Comparison of ENCODE assay signal across 29 mouse cellular contexts in genomic region chrX:23882253-23882652, GRCm38 (mm10). TPM values are rescaled to one million over a fixed set of nuclear protein-coding genes. Genes with fewer than 3 reads are reported as not detected.
"Had no signal": no experiment of that assay in that cellular context is flagged by ENCODE, and none has a peak within 500 bp of the region (broad histone marks: within the 10 kb centered on the region; RNA-seq: fewer than 3 reads in every experiment).

TSS of gene Gm4907 (plus strand) at chrX:23882553.

RNA-seq across cellular contexts. Expression of gene Gm4907, which starts in this region (rescaled TPM):
- total RNA-seq: common myeloid progenitor, adult 5-6 weeks; forebrain, postnatal 0 days; gastrocnemius, adult 18-20 months; gastrocnemius, adult 2 months; gastrocnemius, adult 8-10 months; gastrocnemius, postnatal 10 days; gastrocnemius, postnatal 14 days; gastrocnemius, postnatal 25 days; gastrocnemius, postnatal 36 days; gastrocnemius, postnatal 4 days; granulocyte monocyte progenitor cell, adult 5-6 weeks; heart, adult 18-20 months; heart, adult 2 months had no signal
- polyA plus RNA-seq: cortical plate, adult 2 months; embryonic facial prominence, embryonic 10.5 days; embryonic facial prominence, embryonic 11.5 days; embryonic facial prominence, embryonic 12.5 days; embryonic facial prominence, embryonic 13.5 days; embryonic facial prominence, embryonic 15.5 days; erythroblast, embryonic 14.5 days; forebrain, embryonic 10.5 days; forebrain, embryonic 11.5 days; forebrain, embryonic 12.5 days; forebrain, embryonic 13.5 days; forebrain, embryonic 14.5 days; forebrain, embryonic 15.5 days; forebrain, embryonic 16.5 days; forebrain, postnatal 0 days; frontal cortex, adult 2 months; gonadal fat pad, adult 2 months; heart, adult 2 months had no signal
